Mouse (Mus musculus) liver, embryonic 15.5 days (tissue): ENCODE data around the gene Mical2. TPM values are rescaled to one million over a fixed set of nuclear protein-coding genes. Genes with fewer than 3 reads are reported as not detected.

Experiments
- ATAC-seq: fragments of 200-750 bp; cut with Nextera tagmentation; 2 replicates; pipeline ENCODE4 v1.8.0; 2017; ENCODE audit warnings: moderate number of reproducible peaks, mild to moderate bottlenecking, moderate library complexity; ENCODE audit not compliant: insufficient read depth
- H3K27ac ChIP-seq: fragments of 300-500 bp; sonication (generic); replicated peaks from 2 replicates; pipeline ENCODE4 v1.5.1; 2015; ENCODE audit warnings: mild to moderate bottlenecking, inconsistent platforms
- H3K27me3 ChIP-seq: fragments of 300-500 bp; sonication (generic); 2 replicates; pipeline ENCODE4 v1.6.1; 2015; ENCODE audit warnings: mild to moderate bottlenecking, inconsistent platforms
- H3K36me3 ChIP-seq: fragments of 300-500 bp; sonication (generic); replicated peaks from 2 replicates; pipeline ENCODE4 v1.6.1; 2015; ENCODE audit warnings: moderate library complexity, mild to moderate bottlenecking, inconsistent platforms
- H3K4me1 ChIP-seq: fragments of 300-500 bp; sonication (generic); replicated peaks from 2 replicates; pipeline ENCODE4 v1.6.1; 2015; ENCODE audit warnings: inconsistent platforms
- H3K4me2 ChIP-seq: fragments of 300-500 bp; sonication (generic); 2 replicates; pipeline ENCODE4 v1.6.1; 2015; ENCODE audit warnings: moderate library complexity, mild to moderate bottlenecking, inconsistent platforms
- H3K4me3 ChIP-seq: fragments of 300-500 bp; sonication (generic); replicated peaks from 2 replicates; pipeline ENCODE4 v1.5.1; 2015; ENCODE audit warnings: mild to moderate bottlenecking, inconsistent platforms
- H3K9ac ChIP-seq: fragments of 300-500 bp; sonication (generic); 2 replicates; pipeline ENCODE4 v1.6.1; 2015; ENCODE audit warnings: moderate library complexity, mild to moderate bottlenecking, inconsistent platforms
- H3K9me3 ChIP-seq: fragments of 300-500 bp; sonication (generic); replicated peaks from 2 replicates; pipeline ENCODE4 v1.6.1; 2016; ENCODE audit warnings: inconsistent platforms
- WGBS: fragments of 180-500 bp; shearing (Covaris S2); methylation state at CpG from one replicate; pipeline ENCODE4 v1.1.7; 2015; ENCODE audit warnings: mixed read lengths; ENCODE audit not compliant: insufficient replicate concordance; 5-methylcytosine and 5-hydroxymethylcytosine counted together
- polyA plus RNA-seq: library from polyadenylated mRNA; unstranded; fragments of >200 nt; fragmentation: Nextera tagmentation; extraction: Ambion mirVana; gene quantifications from 2 replicates; pipeline ENCODE4 v1.2.1, GENCODE M21; 2015

Gene Mical2
- polyA plus RNA-seq, 1 experiment from 2014 or later, result 1.8 TPM

- no peak for ATAC-seq
- 61% methylated on average over 5 of the region's 5 CpGs for WGBS
- no peak overlapping the region for H3K9ac ChIP-seq
- H3K9me3 ChIP-seq, result no peaks in the 10 kb centered on the region
- no peak overlapping the region for H3K4me2 ChIP-seq
- H3K36me3 ChIP-seq, result no peaks in the 10 kb centered on the region
- no peaks in the 10 kb centered on the region for H3K4me1 ChIP-seq
- no peak overlapping the region for H3K27ac ChIP-seq
- no peak overlapping the region for H3K4me3 ChIP-seq
- no peaks in the 10 kb centered on the region for H3K27me3 ChIP-seq
These were observed 35.5 kb downstream of the Mical2 start for GRCm38 (mm10) chr7:112261121-112261520.

DNA sequence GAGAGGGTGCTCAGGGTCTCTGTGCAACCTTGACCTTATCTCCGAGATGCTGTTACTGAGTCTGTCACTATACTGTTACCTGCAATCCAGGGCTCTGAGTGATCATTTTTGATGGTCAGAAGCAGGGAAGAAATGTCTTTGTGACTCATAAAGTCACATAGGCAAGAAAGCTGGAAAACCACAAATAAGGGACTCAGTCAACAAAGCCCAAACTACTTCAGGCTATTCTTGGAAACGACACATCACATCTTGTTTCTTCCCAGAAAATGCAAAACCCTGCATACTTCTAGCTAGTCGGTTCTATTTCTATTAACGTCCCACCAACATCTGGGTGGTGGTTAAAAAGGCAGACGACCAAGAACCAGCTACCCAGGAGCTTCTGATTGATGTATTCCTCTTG is 41.6 kb downstream of the Mical2 start:
- no peak overlapping the region for H3K27ac ChIP-seq
- peaks cover 12% of the 10 kb centered on the region for H3K4me1 ChIP-seq
- no peaks in the 10 kb centered on the region for H3K36me3 ChIP-seq
- no peak overlapping the region for H3K4me3 ChIP-seq
- H3K9ac ChIP-seq, result no peak overlapping the region
- 50% methylated on average over 5 of the region's 5 CpGs for WGBS
- H3K9me3 ChIP-seq, result no peaks in the 10 kb centered on the region
- no peaks in the 10 kb centered on the region for H3K27me3 ChIP-seq
- ATAC-seq, result no peak
- no peak overlapping the region for H3K4me2 ChIP-seq

DNA sequence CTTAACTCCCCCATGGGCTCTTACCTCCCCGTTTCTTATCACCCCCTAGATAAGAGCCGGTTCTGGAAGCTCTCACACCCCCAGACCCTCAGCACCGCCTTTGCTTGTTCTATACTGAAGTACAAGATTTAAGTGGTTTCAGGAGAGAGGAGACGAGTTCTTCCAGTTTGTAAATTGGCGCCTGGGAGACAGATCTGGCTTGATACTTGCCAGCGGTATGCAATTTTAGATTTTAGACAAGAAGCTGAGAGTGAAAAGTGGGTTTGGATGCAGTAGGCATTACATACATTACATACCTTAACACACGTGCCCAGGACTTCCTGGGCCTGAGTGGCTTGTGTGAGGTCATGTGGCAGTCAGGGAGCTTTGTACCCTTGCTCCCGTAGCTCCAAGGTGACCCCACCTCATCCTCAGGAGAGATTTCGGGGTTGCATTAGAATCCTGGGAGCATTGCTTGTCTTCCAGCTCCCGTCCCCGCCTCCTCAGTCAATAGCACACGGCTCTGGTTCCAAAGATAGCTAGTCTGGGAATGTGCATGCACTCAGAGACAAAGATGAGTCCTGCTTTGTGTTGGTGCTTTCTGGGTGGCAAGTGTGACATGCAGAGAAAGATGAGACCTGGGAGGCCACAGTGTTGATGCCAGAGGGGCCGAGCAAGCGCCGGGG is 43.2 kb downstream of the Mical2 start:
- Histone ChIP-seq H3K27me3 (no peaks in the 10 kb centered on the region), H3K36me3 (no peaks in the 10 kb centered on the region), H3K4me3 (no peak overlapping the region), H3K9me3 (no peaks in the 10 kb centered on the region), H3K4me1 (peaks cover 12% of the 10 kb centered on the region), H3K27ac (no peak overlapping the region), H3K9ac (no peak overlapping the region), H3K4me2 (no peak overlapping the region)
- no peak for ATAC-seq
- 62% methylated on average over 15 of the region's 15 CpGs for WGBS

GRCm38 (mm10) chr7:112270870-112271269 is 45.2 kb downstream of the Mical2 start:
- no peaks in the 10 kb centered on the region for H3K27me3 ChIP-seq
- H3K4me2 ChIP-seq, result no peak overlapping the region
- no peaks in the 10 kb centered on the region for H3K9me3 ChIP-seq
- no peak overlapping the region for H3K9ac ChIP-seq
- H3K27ac ChIP-seq, result no peak overlapping the region
- H3K4me3 ChIP-seq, result no peak overlapping the region
- peak; percentile 68 for ATAC-seq
- WGBS, result 44% methylated on average over 5 of the region's 5 CpGs
- H3K36me3 ChIP-seq, result no peaks in the 10 kb centered on the region
- peaks cover 17% of the 10 kb centered on the region for H3K4me1 ChIP-seq

- no peak overlapping the region for H3K4me3 ChIP-seq
- no peaks in the 10 kb centered on the region for H3K9me3 ChIP-seq
- H3K27me3 ChIP-seq, result no peaks in the 10 kb centered on the region
- H3K9ac ChIP-seq, result no peak overlapping the region
- WGBS, result 42% methylated on average over 3 of the region's 3 CpGs
- H3K27ac ChIP-seq, result no peak overlapping the region
- no peak overlapping the region for H3K4me2 ChIP-seq
- ATAC-seq, result no peak
- H3K36me3 ChIP-seq, result no peaks in the 10 kb centered on the region
- H3K4me1 ChIP-seq, result peaks cover 22% of the 10 kb centered on the region
These were observed 46.0 kb downstream of the Mical2 start for GRCm38 (mm10) chr7:112271627-112272026.

GRCm38 (mm10) chr7:112272692-112273091 is 47.0 kb downstream of the Mical2 start:
- H3K9me3 ChIP-seq, result no peaks in the 10 kb centered on the region
- peaks cover 27% of the 10 kb centered on the region for H3K4me1 ChIP-seq
- H3K27me3 ChIP-seq, result no peaks in the 10 kb centered on the region
- no peak overlapping the region for H3K27ac ChIP-seq
- H3K4me2 ChIP-seq, result no peak overlapping the region
- WGBS, result 67% methylated on average over 5 of the region's 5 CpGs
- no peak for ATAC-seq
- H3K4me3 ChIP-seq, result no peak overlapping the region
- no peak overlapping the region for H3K9ac ChIP-seq
- no peaks in the 10 kb centered on the region for H3K36me3 ChIP-seq

- Histone ChIP-seq H3K36me3 (no peaks in the 10 kb centered on the region), H3K4me2 (no peak overlapping the region), H3K4me1 (peaks cover 27% of the 10 kb centered on the region), H3K27me3 (no peaks in the 10 kb centered on the region), H3K27ac (no peak overlapping the region), H3K4me3 (no peak overlapping the region), H3K9me3 (no peaks in the 10 kb centered on the region), H3K9ac (no peak overlapping the region)
- WGBS, result 64% methylated on average over 6 of the region's 6 CpGs
- no peak for ATAC-seq
These were observed 47.8 kb downstream of the Mical2 start for GRCm38 (mm10) chr7:112273451-112273850.

GRCm38 (mm10) chr7:112274611-112275010 is 49.0 kb downstream of the Mical2 start:
- no peak overlapping the region for H3K9ac ChIP-seq
- H3K4me2 ChIP-seq, result no peak overlapping the region
- H3K27me3 ChIP-seq, result no peaks in the 10 kb centered on the region
- 57% methylated on average over 2 of the region's 2 CpGs for WGBS
- no peaks in the 10 kb centered on the region for H3K9me3 ChIP-seq
- H3K36me3 ChIP-seq, result no peaks in the 10 kb centered on the region
- no peak for ATAC-seq
- H3K27ac ChIP-seq, result no peak overlapping the region
- H3K4me3 ChIP-seq, result no peak overlapping the region
- H3K4me1 ChIP-seq, result peaks cover 27% of the 10 kb centered on the region

DNA sequence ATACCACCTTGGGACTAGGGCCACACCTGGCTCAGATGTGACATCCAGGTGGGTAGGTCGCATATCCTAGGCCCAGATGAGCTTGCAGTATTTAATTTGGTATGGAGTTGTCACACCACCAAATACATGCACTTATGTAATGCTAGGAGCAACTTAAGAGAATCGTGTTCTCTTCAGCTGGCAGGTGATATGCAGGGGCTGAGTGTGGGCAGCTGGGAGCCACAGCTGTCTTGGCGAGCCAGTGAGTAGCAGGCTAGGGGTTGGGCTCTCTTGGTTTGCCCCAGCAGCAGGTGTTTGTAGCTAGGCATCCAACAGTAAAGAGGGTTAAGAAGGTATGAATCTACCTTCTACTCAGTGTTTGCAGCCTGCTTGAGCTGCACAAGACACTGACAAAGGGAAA is 49.4 kb downstream of the Mical2 start:
- Histone ChIP-seq H3K27ac (no peak overlapping the region), H3K9me3 (no peaks in the 10 kb centered on the region), H3K27me3 (no peaks in the 10 kb centered on the region), H3K4me3 (no peak overlapping the region), H3K4me2 (no peak overlapping the region), H3K4me1 (peaks cover 23% of the 10 kb centered on the region), H3K36me3 (no peaks in the 10 kb centered on the region), H3K9ac (no peak overlapping the region)
- ATAC-seq, result no peak
- WGBS, result 46% methylated on average over 3 of the region's 3 CpGs

DNA sequence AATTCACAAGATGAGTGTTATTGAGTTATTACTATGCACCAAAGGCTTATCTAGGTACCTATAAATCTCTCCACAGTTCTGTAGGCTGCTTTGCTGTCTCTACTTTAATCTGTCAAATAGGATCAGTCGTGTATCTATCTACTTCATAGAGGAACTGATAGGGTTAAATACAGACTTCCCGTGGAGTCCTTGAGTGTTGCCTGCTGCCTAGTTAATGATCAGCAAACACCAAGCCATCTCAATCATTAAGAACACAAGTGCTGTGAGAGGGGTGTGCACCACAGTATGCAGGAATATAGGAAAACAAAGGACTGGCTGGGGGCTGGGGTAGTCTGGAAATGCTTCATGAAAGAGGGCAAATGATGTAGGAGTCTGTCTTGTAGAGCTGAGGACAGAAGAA is 50.2 kb downstream of the Mical2 start:
- Histone ChIP-seq H3K4me1 (peaks cover 28% of the 10 kb centered on the region), H3K4me3 (no peak overlapping the region), H3K27me3 (no peaks in the 10 kb centered on the region), H3K9ac (no peak overlapping the region), H3K27ac (no peak overlapping the region), H3K9me3 (no peaks in the 10 kb centered on the region), H3K4me2 (no peak overlapping the region), H3K36me3 (no peaks in the 10 kb centered on the region)
- no peak for ATAC-seq
- WGBS, result 31% methylated on average over 2 of the region's 2 CpGs

DNA sequence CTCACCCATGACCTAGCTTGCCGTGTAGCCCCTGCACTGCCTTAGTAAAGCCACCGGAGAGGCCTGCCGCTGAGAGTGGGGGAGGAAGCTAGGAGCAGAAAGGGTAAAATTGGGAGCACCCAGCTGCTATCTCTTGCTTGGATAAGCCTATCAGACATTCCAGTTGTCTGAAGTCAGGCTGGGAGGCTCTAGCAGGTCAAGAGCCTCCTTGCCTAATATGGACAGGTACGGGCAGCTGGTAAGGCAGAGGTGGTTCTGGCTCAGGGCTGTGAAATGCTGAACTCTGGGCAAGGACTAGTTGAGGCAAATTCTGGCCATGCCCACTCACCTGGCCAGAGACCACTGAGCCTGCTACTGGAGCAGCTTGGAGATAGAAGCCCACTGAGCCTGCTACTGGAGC is 51.2 kb downstream of the Mical2 start:
- H3K27ac ChIP-seq, result no peak overlapping the region
- no peak overlapping the region for H3K4me3 ChIP-seq
- ATAC-seq, result no peak
- H3K4me1 ChIP-seq, result peaks cover 22% of the 10 kb centered on the region
- H3K27me3 ChIP-seq, result no peaks in the 10 kb centered on the region
- no peaks in the 10 kb centered on the region for H3K9me3 ChIP-seq
- no peak overlapping the region for H3K4me2 ChIP-seq
- 45% methylated on average over 4 of the region's 4 CpGs for WGBS
- H3K9ac ChIP-seq, result no peak overlapping the region
- H3K36me3 ChIP-seq, result no peaks in the 10 kb centered on the region

GRCm38 (mm10) chr7:112278648-112279047 is 53.0 kb downstream of the Mical2 start:
- H3K27ac ChIP-seq, result no peak overlapping the region
- H3K36me3 ChIP-seq, result no peaks in the 10 kb centered on the region
- 33% methylated on average over 4 of the region's 4 CpGs for WGBS
- no peak for ATAC-seq
- H3K4me2 ChIP-seq, result no peak overlapping the region
- no peak overlapping the region for H3K9ac ChIP-seq
- no peaks in the 10 kb centered on the region for H3K27me3 ChIP-seq
- no peak overlapping the region for H3K4me3 ChIP-seq
- H3K9me3 ChIP-seq, result no peaks in the 10 kb centered on the region
- peaks cover 20% of the 10 kb centered on the region for H3K4me1 ChIP-seq
